Mouse (Mus musculus) cerebellum, postnatal 25 days (tissue): ENCODE measurements around the gene Mtus2.

Experiments
- DNase-seq, 2 experiments: peaks; one replicate each; pipeline ENCODE4 v3.0.0; 2021; ENCODE audit warnings: mixed read lengths in 2 of 2

Gene Mtus2

GRCm38 (mm10) chr5:148049304-148049703, 92.2 kb downstream of the Mtus2 start:
- DNase-seq, result peak in 1 of 2 experiments; percentile 47

GRCm38 (mm10) chr5:148052846-148053608, 95.9 kb downstream of the Mtus2 start:
- peak; percentile 92 to 95 for DNase-seq

GRCm38 (mm10) chr5:148053609-148053990, 96.5 kb downstream of the Mtus2 start:
- DNase-seq, result peak in 1 of 2 experiments; percentile 75

- DNase-seq, result peak in 1 of 2 experiments; percentile 43
Measured at GRCm38 (mm10) chr5:148056831-148057230, 99.7 kb downstream of the Mtus2 start.

GRCm38 (mm10) chr5:148057433-148057832, 100.3 kb downstream of the Mtus2 start:
- DNase-seq, result peak; percentile 51 to 69

GRCm38 (mm10) chr5:148059339-148059738, 102.2 kb downstream of the Mtus2 start:
- DNase-seq, result no peak

- no peak for DNase-seq
Measured at GRCm38 (mm10) chr5:148061869-148062268, 104.7 kb downstream of the Mtus2 start.

GRCm38 (mm10) chr5:148063745-148064144, 106.6 kb downstream of the Mtus2 start:
- peak; percentile 57 to 74 for DNase-seq

GRCm38 (mm10) chr5:148065251-148065650, 108.1 kb downstream of the Mtus2 start:
- no peak for DNase-seq

GRCm38 (mm10) chr5:148069909-148070308, 112.8 kb downstream of the Mtus2 start:
- DNase-seq, result no peak

GRCm38 (mm10) chr5:148071800-148072199, 114.7 kb downstream of the Mtus2 start:
- no peak for DNase-seq

GRCm38 (mm10) chr5:148073461-148073860, 116.3 kb downstream of the Mtus2 start:
- DNase-seq, result peak in 1 of 2 experiments; percentile 60

GRCm38 (mm10) chr5:148079732-148080131, 122.6 kb downstream of the Mtus2 start:
- DNase-seq, result no peak

- no peak for DNase-seq
Measured at GRCm38 (mm10) chr5:148083541-148083940, 126.4 kb downstream of the Mtus2 start.

- DNase-seq, result no peak
Measured at GRCm38 (mm10) chr5:148084766-148085165, 127.6 kb downstream of the Mtus2 start.

- DNase-seq, result peak in 1 of 2 experiments; percentile 38
Measured at GRCm38 (mm10) chr5:148087796-148088195, 130.7 kb downstream of the Mtus2 start.

- peak; percentile 75 to 76 for DNase-seq
Measured at GRCm38 (mm10) chr5:148090191-148090821, 133.2 kb downstream of the Mtus2 start.

GRCm38 (mm10) chr5:148094640-148095039, 137.5 kb downstream of the Mtus2 start:
- peak; percentile 38 to 41 for DNase-seq

GRCm38 (mm10) chr5:148099356-148099755, 142.2 kb downstream of the Mtus2 start:
- no peak for DNase-seq

- DNase-seq, result peak in 1 of 2 experiments; percentile 38
Measured at GRCm38 (mm10) chr5:148107324-148107723, 150.2 kb downstream of the Mtus2 start.

GRCm38 (mm10) chr5:148107890-148108289, 150.8 kb downstream of the Mtus2 start:
- DNase-seq, result no peak

- DNase-seq, result no peak
Measured at GRCm38 (mm10) chr5:148108314-148108713, 151.2 kb downstream of the Mtus2 start.

- no peak for DNase-seq
Measured at GRCm38 (mm10) chr5:148115207-148115817, 158.2 kb downstream of the Mtus2 start.

- DNase-seq, result no peak
Measured at GRCm38 (mm10) chr5:148124354-148124753, 167.2 kb downstream of the Mtus2 start.
